Mouse (Mus musculus): Measurements from ENCODE around the gene Tmem217. TPM values are rescaled to one million over a fixed set of nuclear protein-coding genes. Genes with fewer than 3 reads are reported as not detected.

Tmem217 gene
- polyA plus RNA-seq, 1 experiment, result not detected

DNA sequence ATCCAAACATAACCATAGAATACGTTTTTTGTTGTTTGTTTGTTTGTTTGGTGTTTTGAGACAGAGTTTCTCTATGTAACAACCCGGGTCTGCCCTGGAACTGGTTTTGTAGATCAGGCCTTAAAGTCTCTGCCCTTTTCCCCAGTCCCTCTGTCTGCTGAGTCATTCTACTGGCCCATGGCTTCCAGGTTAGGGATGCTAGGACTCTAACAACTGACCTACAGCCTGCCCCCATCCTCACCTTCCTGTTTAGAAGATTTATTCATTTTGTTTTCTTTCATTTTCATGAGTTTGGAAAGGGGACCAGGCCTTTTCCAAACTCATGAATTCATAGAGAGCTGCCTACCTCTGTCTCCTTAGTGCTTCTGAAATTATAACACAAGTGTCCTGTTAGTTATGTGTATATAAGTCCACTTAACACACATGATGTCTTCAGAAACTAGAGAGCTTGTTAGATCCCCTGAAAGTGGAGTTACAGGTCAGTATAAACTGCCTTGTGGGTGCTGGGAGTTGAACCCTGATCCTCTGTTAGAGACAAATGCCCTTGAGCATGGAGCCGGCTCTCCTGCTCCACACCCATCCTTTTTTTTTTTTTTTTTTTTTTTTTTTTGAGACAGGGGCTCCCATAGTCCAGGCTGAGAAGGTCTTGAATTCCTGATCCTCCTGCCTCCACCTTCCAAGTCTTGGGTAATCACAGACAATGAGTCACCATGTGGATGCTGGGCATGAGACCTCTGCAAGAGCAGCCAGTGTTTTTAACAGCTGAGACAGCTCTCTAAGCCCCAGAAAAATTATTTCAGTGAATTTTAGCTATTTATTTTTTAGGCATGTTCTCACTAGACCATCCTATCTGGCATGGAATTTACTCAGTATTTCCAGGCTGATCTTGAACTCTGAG is 66.6 kb downstream of the Tmem217 start:
- no peak overlapping the region for H3K4me2 ChIP-seq (ENCODE audit: low read depth)
- H3K27me3 ChIP-seq (ENCODE audit: control insufficient read depth, insufficient read depth, insufficient read length), result no peaks in the 10 kb centered on the region
- H3ac ChIP-seq (ENCODE audit: control insufficient read depth, insufficient read length), result no peak overlapping the region
- H3K4me3 ChIP-seq, result no peak overlapping the region
- no peak for TF ChIP-seq SRF (IDR thresholded peaks at IDR 0.05; ENCODE audit: control insufficient read depth, insufficient read length, low read depth)
- peak; percentile 89 for TF ChIP-seq CEBPB (IDR thresholded peaks at IDR 0.05; ENCODE audit: insufficient read depth, poor library complexity, severe bottlenecking)
- H3K79me2 ChIP-seq (ENCODE audit: control insufficient read depth, insufficient read depth), result no peaks in the 10 kb centered on the region
- no peaks in the 10 kb centered on the region for H3K36me3 ChIP-seq (ENCODE audit: control insufficient read depth, insufficient read depth)

DNA sequence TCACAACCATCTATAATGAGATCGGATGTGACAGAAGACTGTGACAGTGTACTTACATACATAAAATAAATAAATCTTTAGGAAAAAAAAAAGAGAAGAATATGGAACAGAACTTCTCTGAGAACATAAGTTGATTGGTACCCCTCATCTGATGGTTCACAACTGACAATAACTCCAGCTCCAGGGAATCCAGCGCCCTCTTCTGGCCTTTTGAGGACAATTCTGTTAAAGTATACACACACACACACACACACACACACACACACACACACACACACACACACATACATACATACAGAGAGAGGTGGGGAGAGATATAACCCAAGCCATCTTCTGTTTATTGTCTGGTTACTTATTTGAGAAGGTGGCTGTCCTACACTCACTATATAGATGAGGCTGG is 67.8 kb downstream of the Tmem217 start:
- no peak overlapping the region for H3K4me3 ChIP-seq
- H3K27me3 ChIP-seq (ENCODE audit: control insufficient read depth, insufficient read depth, insufficient read length), result no peaks in the 10 kb centered on the region
- no peaks in the 10 kb centered on the region for H3K36me3 ChIP-seq (ENCODE audit: control insufficient read depth, insufficient read depth)
- no peak for TF ChIP-seq TCF3 (IDR thresholded peaks at IDR 0.05; ENCODE audit: insufficient read length, low read depth)
- no peak for TF ChIP-seq MYOG (IDR thresholded peaks at IDR 0.05; ENCODE audit: control insufficient read depth in 1 of 3, insufficient read depth in 1 of 3, insufficient read length in 2 of 3, low read depth in 2 of 3)
- TF ChIP-seq USF1 (IDR thresholded peaks at IDR 0.05; ENCODE audit: low read depth), result no peak
- no peak for TF ChIP-seq POLR2AphosphoS2 (IDR thresholded peaks at IDR 0.05; ENCODE audit: insufficient read length, low read depth)
- TF ChIP-seq MAX (IDR thresholded peaks at IDR 0.05; ENCODE audit: low read depth), result no peak
- no peak for TF ChIP-seq REST (IDR thresholded peaks at IDR 0.05; ENCODE audit: insufficient read depth, insufficient read length)
- TF ChIP-seq MYOD1 (IDR thresholded peaks at IDR 0.05; ENCODE audit: control insufficient read depth in 1 of 3, insufficient read length in 2 of 3, low read depth in 2 of 3), result no peak
- TF ChIP-seq TCF12 (IDR thresholded peaks at IDR 0.05; ENCODE audit: insufficient read depth, poor library complexity, severe bottlenecking), result no peak
- TF ChIP-seq POLR2A (IDR thresholded peaks at IDR 0.05; ENCODE audit: insufficient read length, low read depth), result no peak
- no peak for TF ChIP-seq E2F4 (IDR thresholded peaks at IDR 0.05; ENCODE audit: insufficient read depth)
- TF ChIP-seq SRF (IDR thresholded peaks at IDR 0.05; ENCODE audit: control insufficient read depth, insufficient read length, low read depth), result no peak
- no peak for TF ChIP-seq CEBPB (IDR thresholded peaks at IDR 0.05; ENCODE audit: insufficient read depth, poor library complexity, severe bottlenecking)
- no peaks in the 10 kb centered on the region for H3K79me2 ChIP-seq (ENCODE audit: control insufficient read depth, insufficient read depth)
- no peak overlapping the region for H3K4me2 ChIP-seq (ENCODE audit: low read depth)
- no peak overlapping the region for H3ac ChIP-seq (ENCODE audit: control insufficient read depth, insufficient read length)

DNA sequence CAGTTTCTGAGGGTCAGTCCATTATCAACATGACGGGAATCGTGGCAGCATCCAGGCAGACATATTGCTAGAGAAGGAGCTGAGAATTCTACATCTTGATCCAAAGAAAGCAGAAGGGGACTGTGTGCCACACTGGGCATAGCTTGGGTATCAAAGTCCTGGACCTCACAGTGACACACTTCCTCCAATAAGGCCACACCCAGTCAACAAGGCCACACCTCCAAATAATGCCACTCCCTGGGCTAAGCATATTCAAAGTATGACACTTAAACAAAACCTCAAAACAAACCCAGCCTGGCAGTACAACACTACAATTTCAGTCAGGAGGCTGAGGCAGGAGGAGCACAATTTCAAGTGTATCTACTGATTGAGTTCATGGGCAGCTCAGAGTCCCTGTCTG is 68.9 kb downstream of the Tmem217 start:
- TF ChIP-seq TCF12 (IDR thresholded peaks at IDR 0.05; ENCODE audit: insufficient read depth, poor library complexity, severe bottlenecking), result no peak

DNA sequence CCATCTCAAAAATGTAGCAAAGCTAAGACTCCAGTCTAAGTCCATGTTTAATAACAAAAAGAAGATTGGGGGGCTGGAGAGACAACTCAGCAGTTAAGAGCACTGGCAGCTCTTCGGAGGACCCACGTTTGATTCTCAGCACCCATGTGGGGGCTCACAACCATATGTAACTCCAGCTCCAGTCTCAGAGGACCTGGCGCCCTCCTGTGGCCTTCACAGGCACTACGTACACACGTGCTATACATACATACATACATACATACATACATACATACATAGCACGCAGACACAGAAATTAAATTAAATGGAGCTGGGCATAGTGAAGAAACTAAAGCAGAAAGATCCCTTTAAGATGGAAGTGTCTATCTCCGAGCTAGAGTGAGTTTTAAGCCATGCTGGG is 69.6 kb downstream of the Tmem217 start:
- no peak for TF ChIP-seq TCF3 (IDR thresholded peaks at IDR 0.05; ENCODE audit: insufficient read length, low read depth)
- TF ChIP-seq POLR2A (IDR thresholded peaks at IDR 0.05; ENCODE audit: insufficient read length, low read depth), result no peak
- no peak for TF ChIP-seq MAX (IDR thresholded peaks at IDR 0.05; ENCODE audit: low read depth)
- no peak for TF ChIP-seq REST (IDR thresholded peaks at IDR 0.05; ENCODE audit: insufficient read depth, insufficient read length)
- no peak for TF ChIP-seq USF1 (IDR thresholded peaks at IDR 0.05; ENCODE audit: low read depth)
- TF ChIP-seq MYOG (IDR thresholded peaks at IDR 0.05; ENCODE audit: control insufficient read depth in 1 of 3, insufficient read depth in 1 of 3, insufficient read length in 2 of 3, low read depth in 2 of 3), result no peak
- TF ChIP-seq TCF12 (IDR thresholded peaks at IDR 0.05; ENCODE audit: insufficient read depth, poor library complexity, severe bottlenecking), result no peak
- no peak overlapping the region for H3K4me3 ChIP-seq
- H3K27me3 ChIP-seq (ENCODE audit: control insufficient read depth, insufficient read depth, insufficient read length), result no peaks in the 10 kb centered on the region
- no peak overlapping the region for H3K4me2 ChIP-seq (ENCODE audit: low read depth)
- H3ac ChIP-seq (ENCODE audit: control insufficient read depth, insufficient read length), result no peak overlapping the region
- H3K36me3 ChIP-seq (ENCODE audit: control insufficient read depth, insufficient read depth), result no peaks in the 10 kb centered on the region
- H3K79me2 ChIP-seq (ENCODE audit: control insufficient read depth, insufficient read depth), result no peaks in the 10 kb centered on the region

More for the DNA sequence above, 68.9 kb downstream of the Tmem217 start:
- H3K36me3 ChIP-seq (ENCODE audit: control insufficient read depth, insufficient read depth), result no peaks in the 10 kb centered on the region
- no peaks in the 10 kb centered on the region for H3K79me2 ChIP-seq (ENCODE audit: control insufficient read depth, insufficient read depth)
- H3K27me3 ChIP-seq (ENCODE audit: control insufficient read depth, insufficient read depth, insufficient read length), result no peaks in the 10 kb centered on the region
- no peak overlapping the region for H3ac ChIP-seq (ENCODE audit: control insufficient read depth, insufficient read length)
- no peak overlapping the region for H3K4me2 ChIP-seq (ENCODE audit: low read depth)
- no peak overlapping the region for H3K4me3 ChIP-seq

- Histone ChIP-seq H3K27me3 (ENCODE audit: control insufficient read depth, insufficient read depth, insufficient read length) (no peaks in the 10 kb centered on the region), H3K79me2 (ENCODE audit: control insufficient read depth, insufficient read depth) (no peaks in the 10 kb centered on the region), H3K4me2 (ENCODE audit: low read depth) (no peak overlapping the region), H3K36me3 (ENCODE audit: control insufficient read depth, insufficient read depth) (no peaks in the 10 kb centered on the region), H3ac (ENCODE audit: control insufficient read depth, insufficient read length) (no peak overlapping the region), H3K4me3 (no peak overlapping the region)
- TF ChIP-seq MAX (IDR thresholded peaks at IDR 0.05; ENCODE audit: low read depth) (no peak), E2F4 (IDR thresholded peaks at IDR 0.05; ENCODE audit: insufficient read depth) (no peak), SRF (IDR thresholded peaks at IDR 0.05; ENCODE audit: control insufficient read depth, insufficient read length, low read depth) (no peak)
Measured at GRCm38 (mm10) chr17:29480256-29480655, 71.9 kb downstream of the Tmem217 start.

Measured in myocyte (in vitro differentiated cells).